Mouse (Mus musculus): ENCODE measurements around the gene Trim80. TPM values are rescaled to one million over a fixed set of nuclear protein-coding genes. Genes with fewer than 3 reads are reported as not detected.

Trim80 gene
- under 1 TPM in 1 of 2 experiments, not detected in 1; 0.21 TPM for total RNA-seq (2021)
- long read RNA-seq, experiment 1, partial matches to known transcripts = 0 of 1 reads
- long read RNA-seq, experiment 1, other reads (novel, unspliced or antisense) = 1 of 1 reads
- long read RNA-seq, experiment 2 = 0 reads

DNA sequence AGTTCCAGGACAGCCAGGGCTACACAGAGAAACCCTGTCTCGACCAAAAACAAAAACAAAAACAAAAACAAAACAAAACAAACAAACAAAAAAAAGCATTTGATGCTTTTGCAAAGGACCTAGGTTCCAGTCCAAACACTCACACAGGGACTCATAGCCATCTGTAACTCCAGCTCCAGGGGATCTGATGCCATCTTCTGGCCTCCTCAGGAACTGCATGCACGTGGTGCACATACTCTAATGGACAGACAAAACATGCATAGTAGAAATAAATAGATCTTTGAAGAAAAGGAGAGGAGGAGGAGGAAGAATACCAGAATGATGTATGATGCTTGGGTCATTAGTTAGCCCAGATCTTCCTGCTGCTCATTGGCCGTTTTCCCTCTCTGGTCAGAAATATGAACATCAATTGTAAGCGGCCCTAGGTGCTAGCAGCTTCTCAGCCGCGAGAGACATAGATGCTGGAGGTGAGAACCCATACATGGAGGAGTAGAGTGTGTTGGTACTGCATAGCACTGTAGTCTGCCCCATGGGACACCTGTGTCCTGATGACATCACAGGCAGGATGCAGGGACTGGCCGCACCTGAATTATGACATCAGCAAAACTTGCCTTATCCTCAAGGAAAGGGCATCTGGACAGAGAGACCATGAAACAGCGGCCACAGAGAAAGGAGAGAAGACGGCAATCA, at the start of gene Trim80:
Gene Trim80, plus strand, starts transcription at position 640 of the 690 bp plus-strand sequence.
- DNase-seq = no peak

DNA sequence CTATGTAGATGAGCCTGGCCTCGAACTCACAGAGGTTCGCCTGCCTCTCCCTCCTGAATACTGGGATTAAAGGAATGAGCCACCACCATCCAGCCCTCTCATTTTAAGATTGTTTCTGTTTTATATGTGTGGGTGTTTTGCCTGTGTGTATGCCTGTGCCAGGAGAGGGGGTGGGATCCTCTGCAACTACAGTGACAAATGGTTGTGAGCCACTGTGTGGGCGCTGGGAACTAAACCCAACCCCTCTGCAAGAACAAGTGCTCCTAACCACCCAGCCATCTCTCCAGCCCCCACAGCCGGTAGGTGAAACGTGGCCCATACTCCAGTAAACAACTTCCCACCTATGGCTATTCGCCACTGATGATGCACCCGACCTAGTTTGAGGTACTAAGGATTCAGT, 49.0 kb upstream of the Trim80 start:
- no peak for DNase-seq

DNA sequence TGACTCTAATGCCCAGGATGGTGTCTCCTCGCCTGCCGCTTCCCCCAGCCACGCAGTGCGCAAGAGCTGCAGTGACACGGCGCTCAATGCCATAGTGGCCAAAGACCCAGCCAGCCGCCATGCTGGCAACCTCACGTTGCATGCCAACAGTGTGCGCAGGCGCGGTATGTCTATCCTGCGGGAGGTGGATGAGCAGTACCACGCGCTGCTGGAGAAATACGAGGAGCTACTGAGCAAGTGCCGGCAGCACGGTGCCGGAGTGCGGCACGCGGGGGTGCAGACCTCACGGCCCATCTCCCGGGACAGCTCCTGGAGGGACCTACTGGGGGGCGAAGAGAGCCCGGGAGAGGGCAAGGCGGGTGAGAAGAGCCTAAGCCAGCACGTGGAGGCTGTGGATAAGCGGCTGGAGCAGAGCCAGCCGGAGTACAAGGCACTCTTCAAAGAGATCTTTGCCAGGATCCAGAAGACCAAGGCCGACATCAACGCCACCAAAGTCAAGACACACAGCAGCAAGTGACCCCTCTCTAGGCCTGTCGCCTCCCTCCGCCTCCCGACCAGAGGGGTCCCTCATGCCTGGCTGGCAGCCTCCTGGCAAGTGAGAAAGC, 46.5 kb upstream of the Trim80 start:
- DNase-seq = peak; percentile 56

DNA sequence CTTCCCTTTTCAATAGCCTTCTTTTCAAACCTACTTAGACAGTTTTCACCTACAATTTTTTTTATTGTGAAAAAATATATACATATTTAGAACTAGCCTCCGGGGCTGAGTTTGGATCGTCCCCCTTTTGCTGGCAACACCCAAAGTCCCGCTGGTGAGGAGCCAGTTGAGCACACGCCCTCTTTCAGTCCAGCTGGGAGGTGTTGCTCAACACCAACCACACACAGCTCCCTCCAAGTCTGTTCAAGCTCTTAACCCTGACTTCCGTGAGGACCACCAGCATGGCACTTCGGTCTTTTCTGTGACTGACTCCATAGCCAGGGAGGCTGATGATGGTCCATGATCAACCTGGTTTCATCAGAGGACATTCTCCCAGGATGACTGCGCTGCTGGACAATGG, 42.3 kb upstream of the Trim80 start:
- DNase-seq = peak; percentile 32

DNA sequence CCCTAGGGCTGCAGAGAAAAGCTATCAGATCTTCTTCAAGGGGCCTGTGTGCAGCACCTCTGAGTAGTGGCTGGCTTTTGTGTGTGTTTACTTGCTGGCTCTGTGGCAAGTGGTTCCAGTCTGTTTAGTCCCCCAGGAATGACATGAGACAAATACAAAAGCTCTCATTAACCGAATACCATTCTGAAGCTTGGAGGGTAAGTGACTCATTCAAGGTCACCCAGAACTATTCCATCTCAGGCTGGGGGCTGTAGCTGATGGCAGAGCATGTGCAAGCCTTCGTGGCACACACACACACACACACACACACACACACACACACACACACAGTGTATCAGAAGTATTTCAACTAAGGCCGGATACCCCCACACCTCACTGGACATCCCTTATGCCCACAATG, 40.2 kb upstream of the Trim80 start:
- DNase-seq = peak; percentile 31

DNA sequence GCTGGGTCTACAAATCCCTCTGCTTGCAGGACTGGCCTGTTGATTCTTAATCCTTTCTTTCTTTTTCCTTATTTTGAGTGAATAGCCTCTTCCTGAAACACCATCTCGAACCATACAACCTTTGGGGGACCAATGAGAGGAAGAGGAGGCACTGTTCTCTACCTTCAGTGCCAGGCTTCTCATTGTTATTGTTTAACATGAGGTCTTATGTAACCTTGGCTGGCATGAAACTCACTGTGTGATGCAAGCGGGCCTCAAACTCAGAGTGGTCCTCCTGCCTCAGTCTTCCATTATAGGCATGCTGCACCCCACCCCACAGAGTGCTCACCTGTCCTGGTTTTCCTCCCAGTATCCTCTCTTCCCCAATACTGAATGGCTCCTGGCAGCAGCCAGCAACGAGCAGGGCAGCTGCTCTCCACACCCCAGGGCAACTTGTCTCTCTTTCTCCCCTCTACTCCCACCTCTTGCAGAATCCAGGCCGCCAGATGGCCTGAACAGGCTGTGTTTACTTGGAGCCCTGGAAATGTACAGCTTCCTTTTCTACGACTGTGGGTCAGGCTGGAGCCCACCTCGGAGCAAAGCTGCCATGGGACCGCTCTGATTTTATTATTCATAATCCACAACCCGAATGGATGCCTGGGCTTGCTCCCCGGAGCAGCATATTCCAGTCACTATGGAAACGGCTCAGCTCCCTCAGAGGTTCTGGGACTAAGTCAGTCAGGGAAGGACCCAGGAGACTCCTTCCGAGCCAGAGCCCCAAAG, 39.5 kb upstream of the Trim80 start:
- no peak for DNase-seq

DNA sequence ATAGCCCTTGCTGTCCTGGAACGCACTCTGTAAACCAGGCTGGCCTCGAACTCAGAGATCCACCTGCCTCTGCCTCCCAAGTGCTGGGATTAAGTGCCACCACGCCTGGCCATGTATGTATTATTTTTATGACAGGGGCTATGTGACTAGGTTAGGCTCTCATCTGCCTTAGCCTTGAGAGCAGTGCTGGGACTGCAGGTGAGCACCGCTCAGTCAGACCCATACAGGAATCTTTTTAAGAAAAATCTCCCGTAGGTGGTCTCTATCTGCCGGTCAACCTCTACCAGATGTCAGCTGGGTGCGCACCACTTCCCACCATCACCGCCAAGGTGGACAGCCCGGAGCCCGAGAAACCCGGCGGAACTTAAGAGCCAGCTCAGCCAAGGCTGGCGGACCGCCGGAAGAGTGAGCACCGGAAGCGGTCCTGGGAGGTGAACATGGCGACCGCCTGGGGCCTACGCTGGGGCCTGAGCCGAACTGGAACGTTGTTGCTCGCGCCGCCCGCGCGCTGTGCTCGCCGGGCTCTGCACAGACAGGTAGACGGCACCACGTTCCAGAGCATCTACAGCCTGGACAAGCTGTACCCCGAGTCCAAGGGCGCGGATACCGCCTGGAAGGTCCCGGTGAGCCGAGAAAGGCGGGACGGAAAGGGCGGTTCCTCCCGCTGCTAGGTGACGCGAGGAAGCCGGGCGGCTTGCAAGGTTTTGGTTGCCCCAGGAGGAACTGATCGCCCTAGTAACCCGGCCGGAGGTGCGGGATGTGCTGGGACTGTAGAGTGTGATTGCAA, 36.8 kb upstream of the Trim80 start, which contains the start of gene Mrpl58:
Gene Mrpl58, plus strand, starts transcription at position 415 of the 787 bp plus-strand sequence.
- DNase-seq = peak; percentile 90

DNA sequence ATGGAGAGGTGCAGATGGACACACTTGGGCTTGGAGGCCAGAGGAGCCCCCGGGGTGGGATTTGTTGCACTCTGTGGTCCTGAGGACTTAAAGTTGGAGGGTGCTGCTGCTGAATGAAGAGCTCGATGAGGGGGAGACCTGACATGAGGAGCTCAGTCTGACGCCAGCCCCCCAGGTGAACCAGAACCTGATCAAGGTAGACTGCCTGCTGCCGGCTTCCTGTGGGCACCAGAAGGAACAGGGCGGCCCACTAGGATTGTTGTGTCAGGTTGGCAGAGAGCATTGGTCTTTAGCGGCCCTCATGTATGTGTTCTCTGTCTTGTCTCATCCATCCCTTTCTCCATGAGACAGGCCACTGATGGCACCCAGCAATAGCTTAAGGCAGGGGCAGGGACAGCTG, 34.6 kb upstream of the Trim80 start:
- no peak for DNase-seq

DNA sequence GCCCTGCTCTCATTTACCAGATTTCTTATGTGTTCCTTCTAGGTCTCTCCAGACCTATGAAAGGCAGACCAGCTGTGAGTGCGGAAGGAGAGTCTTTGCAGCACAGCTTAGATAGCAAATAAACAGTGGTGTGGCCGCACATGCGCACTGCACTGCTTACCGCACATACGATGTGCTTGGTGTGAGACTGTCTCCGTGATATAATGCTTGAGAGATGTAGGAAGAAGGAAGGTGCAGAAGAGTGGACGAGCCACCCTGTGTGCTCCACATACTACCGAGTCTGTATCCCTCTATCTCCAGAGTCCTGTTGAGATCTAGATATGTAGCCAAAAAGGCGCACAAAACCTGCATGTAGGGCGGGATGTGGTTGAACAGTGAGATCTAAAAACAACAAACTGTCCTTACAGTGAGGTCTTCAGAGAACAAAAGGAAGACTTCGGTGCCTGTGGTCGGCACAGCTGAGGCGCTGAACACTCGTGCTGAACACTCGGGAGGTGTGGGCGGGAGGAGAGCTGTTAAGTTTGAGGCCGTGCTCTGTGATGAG, 33.4 kb upstream of the Trim80 start:
- no peak for DNase-seq

DNA sequence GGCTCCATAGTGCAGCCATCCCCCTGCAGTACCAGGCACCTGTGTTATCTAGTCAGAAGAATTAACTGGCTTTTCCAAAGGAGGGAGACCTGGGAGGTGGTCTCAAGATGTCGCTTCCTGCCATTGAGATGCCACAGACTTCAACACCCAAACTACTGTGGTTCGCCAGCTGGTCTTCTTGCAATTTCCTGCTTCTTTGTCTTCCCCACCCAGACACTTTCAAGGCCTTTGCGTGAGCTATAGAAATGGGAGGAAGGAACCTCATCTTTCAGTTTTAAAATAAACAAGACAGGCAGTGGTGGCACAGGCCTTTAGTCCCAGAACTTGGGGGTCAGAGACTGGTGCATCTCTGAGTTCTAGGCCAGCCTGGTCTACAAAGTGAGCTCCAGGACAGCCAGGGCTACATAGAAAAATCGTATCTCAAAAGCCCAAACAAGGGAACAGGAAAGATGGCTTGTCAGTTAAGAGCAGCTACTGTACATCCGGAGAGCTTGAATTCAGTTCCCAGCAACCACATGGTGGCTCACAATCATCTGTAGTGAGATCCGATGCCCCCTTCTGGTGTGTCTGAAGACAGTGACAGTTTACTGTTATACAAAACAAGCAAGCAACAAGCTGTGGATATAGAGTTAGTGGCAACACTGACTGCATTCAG, 32.0 kb upstream of the Trim80 start:
- no peak for DNase-seq

DNA sequence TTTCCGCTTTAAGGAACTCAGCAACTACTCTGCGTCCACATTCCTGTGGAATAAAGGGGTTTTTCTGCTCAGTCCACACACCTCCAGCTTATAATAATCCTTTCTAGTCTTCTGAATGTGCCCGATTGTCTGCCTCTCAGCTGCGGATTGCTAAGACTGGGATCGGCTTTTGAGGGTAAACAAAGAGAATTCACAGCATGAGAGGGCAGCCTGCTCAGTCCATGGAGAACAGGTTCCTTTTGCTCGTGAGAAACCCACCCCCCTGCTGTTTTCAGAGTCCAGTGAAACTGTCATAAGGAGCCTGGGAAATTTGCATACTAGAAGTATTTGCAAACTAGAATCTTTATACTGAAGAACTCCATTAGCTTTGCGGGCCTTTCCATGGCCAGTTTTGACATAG, 30.8 kb upstream of the Trim80 start:
- DNase-seq = no peak

DNA sequence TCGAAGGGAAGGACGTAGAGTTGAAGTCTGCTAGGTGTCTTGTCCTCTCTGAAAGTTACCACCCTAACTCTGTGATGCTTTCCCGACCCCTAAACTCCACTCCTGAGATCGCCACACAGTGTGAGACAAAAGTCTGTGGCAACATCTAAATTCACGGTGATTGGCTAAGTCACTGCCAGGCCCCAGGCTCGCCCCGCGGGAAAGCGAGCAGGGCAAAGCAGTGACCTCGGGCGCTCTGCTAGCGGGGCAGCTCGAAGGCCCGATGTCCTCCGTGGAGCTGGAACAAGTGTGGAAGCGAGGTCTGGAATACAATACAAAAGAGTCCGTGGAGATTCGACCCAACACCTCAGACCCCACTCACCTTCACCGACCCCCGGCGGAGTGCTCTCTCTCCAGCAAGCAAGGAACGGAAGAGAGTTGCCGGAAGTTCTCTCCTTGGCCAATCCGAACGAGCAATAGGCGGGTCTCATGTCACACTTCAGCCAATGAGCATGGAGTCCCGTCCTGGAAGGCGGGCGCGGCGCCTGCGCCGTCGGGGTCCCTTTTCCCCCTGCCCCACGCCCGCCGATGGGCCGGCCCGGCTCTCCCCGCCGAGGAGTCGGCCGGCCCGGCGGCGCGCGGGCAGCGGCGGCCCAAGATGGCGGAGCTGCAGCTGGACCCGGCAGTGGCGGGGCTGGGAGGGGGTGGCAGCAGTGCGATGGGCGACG, 20.7 kb upstream of the Trim80 start, which contains the start of the genes Atp5h and Kctd2:
Gene Atp5h, minus strand, starts transcription at position 432 of the 707 bp plus-strand sequence.
Gene Kctd2, plus strand, starts transcription at position 598 of the 707 bp plus-strand sequence.
- DNase-seq = peak; percentile 96

DNA sequence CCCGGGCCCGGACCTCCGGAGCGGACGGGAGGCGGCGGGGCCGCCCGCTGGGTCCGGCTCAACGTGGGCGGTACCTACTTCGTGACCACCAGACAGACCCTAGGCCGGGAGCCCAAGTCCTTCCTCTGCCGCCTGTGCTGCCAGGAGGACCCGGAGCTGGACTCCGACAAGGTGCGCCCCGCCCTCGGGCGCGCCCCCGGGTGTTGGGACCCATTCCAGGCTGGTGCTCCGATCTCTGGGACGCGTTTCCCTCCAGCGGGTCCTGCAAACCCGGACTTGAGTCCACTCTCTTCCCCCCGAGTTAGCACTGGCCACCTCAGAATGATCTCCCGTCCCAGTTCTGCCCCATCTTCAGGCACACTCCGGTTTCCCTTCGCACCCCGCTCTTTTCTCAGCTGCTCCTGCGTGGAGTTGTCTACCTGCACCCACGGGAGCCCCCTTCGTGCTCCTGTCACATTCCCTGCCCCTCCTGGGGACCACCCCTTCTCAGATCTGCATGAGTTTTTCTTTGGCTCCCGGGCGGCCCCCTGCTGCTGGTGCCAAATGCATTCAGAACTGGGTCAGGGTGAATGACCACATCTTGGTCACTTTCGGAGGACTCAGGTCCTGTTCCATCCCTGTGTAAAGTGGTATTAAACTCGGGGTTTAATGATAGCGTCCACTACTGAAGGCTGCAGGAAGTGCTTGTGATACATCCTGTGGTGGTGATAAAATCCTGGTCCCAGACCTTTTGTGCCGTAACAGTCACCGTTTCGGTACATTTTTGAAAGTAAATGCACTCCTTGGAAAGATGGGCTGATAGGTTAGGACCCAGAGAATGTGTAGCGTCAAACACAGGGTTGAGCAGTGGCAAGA, 19.8 kb upstream of the Trim80 start:
- DNase-seq = peak; percentile 77

DNA sequence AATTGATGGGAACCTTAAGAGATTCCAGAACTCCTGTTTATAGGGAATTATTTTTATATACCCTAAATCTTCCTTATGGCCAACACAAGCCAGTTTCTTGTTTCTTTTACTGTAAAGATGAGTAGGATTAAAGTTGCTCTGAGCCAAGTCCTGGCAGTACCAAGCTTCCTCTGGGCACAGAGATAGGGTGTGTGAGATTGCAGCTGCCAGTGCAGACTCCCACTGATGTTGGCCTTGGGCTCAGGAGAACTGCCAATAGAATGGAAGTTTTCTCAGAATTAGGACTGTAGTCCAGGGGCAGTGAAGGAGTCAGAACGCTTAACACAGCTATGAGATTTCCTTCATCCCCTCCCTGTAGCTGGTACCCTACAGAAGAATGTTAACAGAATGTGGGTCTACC, 19.0 kb upstream of the Trim80 start:
- no peak for DNase-seq

DNA sequence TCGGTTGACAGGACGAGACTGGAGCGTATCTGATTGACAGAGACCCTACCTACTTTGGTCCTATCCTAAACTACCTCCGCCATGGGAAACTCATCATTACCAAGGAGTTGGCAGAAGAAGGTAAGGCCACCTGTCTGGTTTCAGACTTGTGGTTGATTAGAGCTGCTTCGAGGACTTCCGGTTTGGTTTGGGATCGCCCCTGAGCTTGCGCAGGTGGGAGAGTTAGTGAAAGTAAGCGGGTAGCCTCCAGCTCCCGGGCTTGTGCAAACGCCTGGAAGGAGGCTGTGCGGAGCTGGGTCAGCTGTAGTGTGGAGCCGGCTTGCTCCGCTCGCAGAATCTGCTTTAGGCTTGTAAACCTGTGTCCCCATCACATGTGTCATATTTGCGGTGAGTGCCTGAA, 18.4 kb upstream of the Trim80 start:
- DNase-seq = no peak

DNA sequence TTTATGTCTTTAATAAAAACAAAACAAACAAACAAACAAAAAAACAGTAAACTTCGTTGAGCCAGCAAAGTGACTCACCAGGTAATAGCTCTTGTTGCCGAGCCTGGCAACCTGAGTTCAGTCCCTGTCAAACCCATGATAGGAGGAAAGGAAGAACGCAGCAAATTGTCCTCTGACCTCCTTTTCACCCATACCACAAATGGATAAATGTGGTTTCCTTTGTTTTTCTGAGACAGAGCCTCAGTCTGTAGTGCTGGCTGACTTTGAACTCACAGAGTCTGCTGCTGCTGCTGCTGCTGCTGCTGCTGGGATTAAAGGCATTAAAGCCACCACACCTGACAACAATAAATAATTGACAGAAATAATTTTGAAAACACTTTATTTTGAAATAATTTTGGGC, 17.3 kb upstream of the Trim80 start:
- DNase-seq = no peak

DNA sequence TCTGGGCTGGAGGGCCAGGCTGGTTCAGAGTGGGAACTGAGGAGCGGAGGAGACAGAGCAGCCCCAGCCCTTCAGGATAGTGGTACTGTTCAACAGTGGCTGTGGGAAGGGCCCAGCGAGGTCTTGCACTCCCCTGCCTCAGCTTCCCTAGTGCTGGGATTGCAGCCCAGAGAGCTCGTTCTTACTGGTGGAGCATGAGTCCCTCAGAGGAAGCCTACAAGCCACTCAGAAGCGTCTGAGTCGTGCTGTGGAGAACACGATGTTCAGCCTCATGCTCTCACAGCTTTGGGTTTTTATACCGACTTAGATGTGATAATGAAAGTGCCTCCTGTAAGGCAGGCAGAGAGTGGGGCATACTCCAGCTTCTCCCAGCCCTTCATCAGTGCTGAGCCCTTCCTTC, 15.7 kb upstream of the Trim80 start:
- DNase-seq = no peak

DNA sequence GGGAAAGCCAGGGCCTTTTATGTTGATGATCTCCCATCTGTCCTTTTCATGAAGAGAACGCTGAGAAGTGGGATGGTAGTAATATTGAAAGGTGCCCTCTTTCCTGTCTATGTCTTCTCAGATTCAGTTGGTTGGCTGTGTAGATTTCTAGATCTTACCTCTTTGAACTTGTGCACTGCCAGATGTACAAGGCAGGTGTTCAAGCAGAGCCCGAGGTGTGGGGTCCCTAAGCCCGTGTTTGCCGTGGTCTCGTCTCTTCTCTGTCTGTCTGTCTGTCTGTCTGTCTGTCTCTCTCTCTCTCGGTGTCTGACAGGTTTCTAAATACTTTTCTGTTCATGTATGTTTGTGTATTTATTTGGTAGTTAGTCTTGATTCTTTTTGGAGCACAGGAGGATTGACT, 14.7 kb upstream of the Trim80 start:
- DNase-seq = no peak

DNA sequence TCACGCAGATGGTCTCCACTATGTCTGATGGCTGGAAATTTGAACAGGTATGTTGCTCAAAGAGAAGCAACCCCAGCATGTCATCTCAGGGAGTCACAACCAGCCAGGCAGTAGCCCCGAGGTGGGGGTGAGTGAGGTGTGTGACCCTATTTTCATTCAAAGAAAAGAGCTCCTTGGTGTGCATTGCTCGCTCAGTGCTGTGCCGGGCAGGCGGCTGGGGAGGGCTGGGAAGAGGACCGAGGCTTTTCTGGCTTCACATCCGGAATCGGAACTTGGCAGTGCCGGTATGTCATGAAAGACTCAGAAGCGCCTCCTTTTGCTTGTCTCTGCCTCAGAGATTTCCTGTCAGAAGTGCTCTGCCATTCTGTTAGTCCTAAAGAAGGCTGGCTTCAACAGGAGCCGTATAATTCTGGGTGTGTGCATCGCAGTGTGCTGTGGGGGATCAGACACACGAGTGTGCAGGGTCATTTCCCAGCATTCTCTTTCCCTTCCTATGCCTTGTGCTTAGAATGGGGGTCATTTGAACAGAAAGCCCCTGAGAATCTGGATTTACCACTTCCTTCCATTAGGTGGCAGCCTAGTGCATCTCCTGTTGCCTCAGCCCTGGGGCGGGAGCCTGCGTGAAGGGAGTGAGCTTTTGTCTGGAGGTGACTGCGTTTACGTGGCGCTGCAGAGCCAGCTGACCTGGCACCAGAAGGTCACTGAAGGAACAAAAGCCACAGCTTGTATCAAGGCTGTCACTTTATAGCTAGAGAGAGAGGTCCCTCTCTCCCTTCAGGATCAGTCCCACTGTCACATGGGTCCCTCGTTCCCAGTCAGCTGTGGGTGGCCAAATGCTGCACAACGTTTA, 12.6 kb upstream of the Trim80 start:
- DNase-seq = peak; percentile 80

Data from adrenal gland, postnatal 10 days (tissue).